8 mouse cellular contexts compared by ENCODE assay signal in genomic region chr9:8043044-8043387, GRCm38 (mm10). TPM values are rescaled to one million over a fixed set of nuclear protein-coding genes. Genes with fewer than 3 reads are reported as not detected.
A peak's percentile ranks its signal among the peaks of the same experiment; 100 is the strongest.
DNase-seq lines count a peak whose midpoint lies in the region; ATAC-seq and TF ChIP-seq lines count a peak whose summit lies in the region.

No protein-coding gene starts in this region.

- H3K4me2 ChIP-seq in liver, embryonic 16.5 days (ENCODE audit: low read depth, low read length) = peak overlapping the region; percentile 78

- peaks cover 24% of the 10 kb centered on the region for H3K4me1 ChIP-seq in erythroblast, embryonic 14.5 days (ENCODE audit: control insufficient read depth)
- H3K4me1 ChIP-seq in testis, adult 2 months (ENCODE audit: control insufficient read depth, insufficient read depth, low read length) = peaks cover 2% of the 10 kb centered on the region; the same call in 1 of the 2 replicates
- peaks cover 5% of the 10 kb centered on the region; the same call in 1 of the 2 replicates for H3K4me1 ChIP-seq in liver, embryonic 16.5 days (ENCODE audit: control insufficient read depth, low read depth, low read length)

- no peaks in the 10 kb centered on the region for H3K9me3 ChIP-seq in erythroblast, embryonic 14.5 days (ENCODE audit: control insufficient read depth, low read length)
- H3K9me3 ChIP-seq in liver, embryonic 16.5 days (replicated peaks; ENCODE audit: control insufficient read depth, low read length) = no peaks in the 10 kb centered on the region

- no peak for TF ChIP-seq CTCF in testis, adult 2 months (IDR thresholded peaks at IDR 0.05; ENCODE audit: control insufficient read depth, insufficient read depth, insufficient replicate concordance, low read depth, low read length)

- H3K27ac ChIP-seq in testis, adult 2 months (ENCODE audit: control insufficient read depth, insufficient read depth, low read depth, low read length) = peak overlapping the region; percentile 87
- no peak overlapping the region for H3K27ac ChIP-seq in liver, embryonic 16.5 days (ENCODE audit: low read length)

- no peak overlapping the region for H3K9ac ChIP-seq in liver, embryonic 16.5 days (ENCODE audit: low read depth, low read length)

- ATAC-seq in erythroblast, adult 5-6 weeks (replicated peaks; ENCODE audit: low FRiP score, poor library complexity, severe bottlenecking) = no peak
- ATAC-seq in liver, embryonic 16.5 days (ENCODE audit: low read depth) = peak; percentile 28; the same call in 1 of the 2 replicates

- H3K36me3 ChIP-seq in erythroblast, embryonic 14.5 days (ENCODE audit: control insufficient read depth) = no peaks in the 10 kb centered on the region
- no peaks in the 10 kb centered on the region for H3K36me3 ChIP-seq in testis, adult 2 months (ENCODE audit: control insufficient read depth, insufficient read depth, low read length)
- H3K36me3 ChIP-seq in liver, embryonic 16.5 days (ENCODE audit: control insufficient read depth, insufficient read depth) = no peaks in the 10 kb centered on the region

- TF ChIP-seq POLR2A in testis, adult 2 months (IDR thresholded peaks at IDR 0.05; ENCODE audit: control insufficient read depth, low read depth, low read length) = no peak

- H3K27me3 ChIP-seq in erythroblast, embryonic 14.5 days (ENCODE audit: control insufficient read depth) = no peaks in the 10 kb centered on the region
- H3K27me3 ChIP-seq in testis, adult 2 months (ENCODE audit: control insufficient read depth, insufficient read depth, low read length) = no peaks in the 10 kb centered on the region
- H3K27me3 ChIP-seq in liver, embryonic 16.5 days (ENCODE audit: control insufficient read depth, insufficient read depth, low read depth, low read length) = no peaks in the 10 kb centered on the region

- no peak for DNase-seq in testis, postnatal 10 days (ENCODE audit: low spot score)
- no peak for DNase-seq in T-cell, adult 2 months (ENCODE audit: low spot score)
- DNase-seq in cerebellum, adult 9-11 months = no peak
- no peak for DNase-seq in adrenal gland, postnatal 4 days (ENCODE audit: low spot score in 2 of 2)

- H3K4me3 ChIP-seq in erythroblast, embryonic 14.5 days (replicated peaks) = peak overlapping the region; percentile 81
- H3K4me3 ChIP-seq in testis, adult 2 months (ENCODE audit: control insufficient read depth, low read depth, low read length) = peak overlapping the region; percentile 90
- H3K4me3 ChIP-seq in liver, embryonic 16.5 days (ENCODE audit: low read depth, low read length) = peak overlapping the region; percentile 69

- 26% methylated on average over 5 of the region's 5 CpGs for WGBS in liver, embryonic 16.5 days (ENCODE audit: insufficient replicate concordance)

RNA-seq across cellular contexts. Expression of gene Cfap300, which starts 0.4 kb away (rescaled TPM):
- 0.29 and 0.34 TPM in 2 replicates for polyA plus RNA-seq in erythroblast, embryonic 14.5 days (2012)
- not detected in 2 replicates for total RNA-seq in erythroblast, adult 5-6 weeks (2015; ENCODE audit: low replicate concordance)
- total RNA-seq in erythroblast, adult 5-6 weeks (2017; ENCODE audit: low replicate concordance) = 2.9 TPM in 1 of 2 replicates, not detected in the other
- 44.1 and 45.7 TPM in 2 replicates for polyA plus RNA-seq in testis, adult 2 months (2012; rRNA removed)
- polyA plus RNA-seq in liver, embryonic 16.5 days (2015; fragmentation: Nextera tagmentation; extraction: Ambion mirVana) = 0.36 and 0.78 TPM in 2 replicates
- total RNA-seq in adrenal gland, postnatal 4 days (2021) = 1 to 10 TPM; 6.0 to 6.6 TPM

RNA-seq across cellular contexts. Expression of gene Yap1, which starts 38.6 kb away (rescaled TPM):
- polyA plus RNA-seq in erythroblast, embryonic 14.5 days (2012) = not detected in 2 replicates
- not detected in 2 replicates for total RNA-seq in erythroblast, adult 5-6 weeks (2015; ENCODE audit: low replicate concordance)
- not detected in 2 replicates for total RNA-seq in erythroblast, adult 5-6 weeks (2017; ENCODE audit: low replicate concordance)
- 32.1 and 35.1 TPM in 2 replicates for polyA plus RNA-seq in testis, adult 2 months (2012; rRNA removed)
- polyA plus RNA-seq in liver, embryonic 16.5 days (2015; fragmentation: Nextera tagmentation; extraction: Ambion mirVana) = 2.8 and 3.4 TPM in 2 replicates
- total RNA-seq in adrenal gland, postnatal 4 days (2021) = 10 to 100 TPM; 96.3 to 98.0 TPM

Comparison
In these comparisons a context has a peak if more than half of its experiments do, and no peak if none do; other contexts are left out.
1. RNA of gene Cfap300, which starts 0.4 kb away (polyA plus RNA-seq): 44.1 to 45.7 TPM in testis, adult 2 months; 0.36 to 0.78 TPM in liver, embryonic 16.5 days and 0.29 to 0.34 TPM in erythroblast, embryonic 14.5 days; every median in the first group is over 10 times any median in the second.
2. Peak in every context shown above with its lines, with median percentiles within 50 percentile points of each other: H3K4me3 ChIP-seq.